Mouse (Mus musculus) brain, embryonic 14.5 days (tissue): ENCODE data around the gene Sgf29.

ENCODE experiments used
- CTCF ChIP-seq: fragments of 200-500 bp; IDR thresholded peaks from 2 replicates; pipeline ENCODE4 v1.5.1; 2012; ENCODE audit warnings: inconsistent platforms, mild to moderate bottlenecking, moderate library complexity, borderline replicate concordance; ENCODE audit not compliant: insufficient read depth, insufficient read length; ENCODE audit errors: extremely low read depth
- POLR2A ChIP-seq: fragments of 200-500 bp; IDR thresholded peaks from 2 replicates; pipeline ENCODE4 v1.6.1; 2012; ENCODE audit warnings: mild to moderate bottlenecking, inconsistent platforms, borderline replicate concordance; ENCODE audit not compliant: poor library complexity, insufficient read depth, insufficient read length, severe bottlenecking; ENCODE audit errors: extremely low read depth

DNA sequence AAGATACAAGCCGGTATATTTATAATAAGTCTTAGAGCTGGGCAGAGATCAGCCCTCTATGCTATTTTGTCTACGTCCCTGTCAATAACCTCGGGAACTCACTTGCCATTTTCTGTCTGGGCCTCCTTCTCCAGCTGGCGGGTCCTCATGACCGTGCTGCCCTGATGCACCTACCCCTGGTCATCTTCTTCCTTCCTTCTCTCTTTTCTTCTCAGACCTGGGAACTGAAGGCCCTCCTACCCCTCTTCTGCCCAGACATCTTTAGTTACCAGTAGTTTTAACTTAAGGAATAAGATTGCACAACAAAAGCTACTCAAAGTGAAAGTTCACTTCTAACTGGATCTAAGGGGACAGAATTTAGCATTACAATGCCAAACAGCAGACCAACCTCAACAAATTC, 30.6 kb downstream of the Sgf29 start:
- TF ChIP-seq CTCF (no peak), POLR2A (no peak)
